Mouse (Mus musculus) heart, adult 18-20 months (tissue): ENCODE results near the gene Shf. TPM values are rescaled to one million over a fixed set of nuclear protein-coding genes. Genes with fewer than 3 reads are reported as not detected.
"Not testable (repeated sequence)": the region's sequence is repeated elsewhere in the genome, so short reads cannot be mapped to it uniquely, and the experiment has no call there.

Experiments
- DNase-seq, 2 experiments: peaks; one replicate each; pipeline ENCODE4 v3.0.0; 2021 to 2022; ENCODE audit warnings: mixed read lengths in 1 of 2
- long read RNA-seq, 2 experiments: library from polyadenylated mRNA; stranded (forward); transcript quantifications; one replicate each; pipeline ENCODE4 v2.0.0; 2021
- total RNA-seq, 2 experiments: library from RNA; stranded (reverse); gene quantifications; 2 replicates each; pipeline ENCODE4 v1.2.3; 2021

Gene Shf
- 1 to 10 TPM; 5.1 to 5.3 TPM for total RNA-seq
- long read RNA-seq, experiment 1, partial matches to known transcripts = 0 of 1 reads
- long read RNA-seq, experiment 1, other reads (novel, unspliced or antisense) = 1 of 1 reads
- long read RNA-seq, experiment 2, partial matches to known transcripts = 0 of 1 reads
- long read RNA-seq, experiment 2, other reads (novel, unspliced or antisense) = 1 of 1 reads

GRCm38 (mm10) chr2:122368995-122369739 is at the start of gene Shf:
Gene Shf, minus strand, starts transcription at chr2:122369162.
- DNase-seq = peak; percentile 90 to 92

- peak; percentile 3 to 12 for DNase-seq
Observed at GRCm38 (mm10) chr2:122408928-122409327, 40.0 kb upstream of the Shf start.

DNA sequence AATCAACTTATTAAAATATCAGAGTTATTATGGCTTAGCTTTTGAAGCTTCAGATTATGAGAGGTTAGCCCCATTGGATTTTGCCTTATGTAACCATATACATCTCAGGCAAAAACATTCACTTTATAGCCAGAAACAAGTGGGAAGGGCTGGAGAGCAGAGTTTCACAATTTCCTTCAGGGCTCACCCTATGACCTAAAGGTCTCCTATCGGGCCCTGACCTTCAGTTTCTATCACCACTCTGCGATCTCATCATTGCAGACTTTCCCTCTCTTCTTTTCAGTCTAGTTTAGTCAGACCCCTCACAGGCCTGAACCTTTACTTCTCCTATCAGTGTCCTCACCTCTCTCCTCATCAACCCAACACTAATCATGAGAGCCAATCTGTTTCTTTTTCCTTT is 38.6 kb upstream of the Shf start:
- no peak for DNase-seq

DNA sequence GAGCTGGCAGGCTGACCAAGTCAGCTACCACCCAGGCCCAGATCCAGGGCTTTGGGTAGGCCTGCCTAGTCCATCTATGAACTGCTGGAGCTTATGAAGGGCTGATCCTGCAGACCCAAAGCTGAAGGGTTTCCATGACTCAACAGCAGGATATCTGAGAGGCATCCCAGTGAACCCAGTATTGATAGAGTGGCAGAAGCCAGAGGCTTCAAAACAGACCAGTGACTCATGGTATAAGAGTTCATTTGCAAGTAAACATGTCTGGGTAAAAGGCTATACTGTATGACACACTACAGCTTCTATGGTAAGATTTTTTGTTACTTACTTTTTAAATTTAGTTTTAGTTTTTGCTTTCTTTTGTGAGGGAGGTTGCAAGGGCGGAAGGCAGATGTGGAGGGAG is 27.2 kb upstream of the Shf start:
- no peak for DNase-seq

DNA sequence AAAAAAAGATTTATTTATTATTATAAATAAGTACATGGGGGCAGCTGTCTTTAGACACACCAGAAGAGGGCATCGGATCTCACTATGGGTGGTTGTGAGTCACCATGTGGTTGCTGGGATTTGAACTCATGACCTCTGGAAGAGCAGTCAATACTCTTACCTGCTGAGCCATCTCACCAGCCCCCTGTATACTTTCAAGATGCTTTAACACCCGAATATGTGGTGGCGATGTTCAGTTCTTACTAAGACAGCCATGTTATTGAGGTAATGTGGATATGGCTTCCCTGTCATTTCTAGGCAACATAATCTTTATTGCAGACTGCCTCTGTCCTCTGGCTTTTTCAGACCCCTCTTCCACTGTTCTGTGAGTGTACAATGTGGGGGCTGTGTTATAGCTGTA is 18.2 kb upstream of the Shf start:
- DNase-seq = not testable (repeated sequence)

DNA sequence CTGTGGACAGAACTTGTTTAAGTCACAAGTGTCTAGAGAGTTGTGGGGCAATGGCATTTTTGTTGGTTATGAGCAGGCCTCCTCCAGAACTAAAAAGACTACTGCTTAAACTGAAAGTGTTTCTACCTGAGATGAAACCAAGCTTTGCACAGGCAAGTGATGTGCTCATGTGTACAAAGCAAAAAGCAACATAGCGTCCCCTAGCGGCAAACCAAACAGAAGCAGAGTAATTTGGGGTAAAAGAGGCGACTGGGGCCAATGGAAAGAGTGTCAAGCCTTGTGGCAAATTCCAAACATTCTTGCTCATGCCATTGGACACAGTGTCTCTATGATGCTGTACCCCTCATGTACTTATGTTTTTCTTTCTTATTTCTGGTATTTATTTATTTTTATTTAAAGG is 16.1 kb upstream of the Shf start:
- no peak for DNase-seq

- DNase-seq = no peak
Observed at GRCm38 (mm10) chr2:122382121-122382520, 13.2 kb upstream of the Shf start.

GRCm38 (mm10) chr2:122381329-122382103 is 12.6 kb upstream of the Shf start:
- peak; percentile 47 to 85 for DNase-seq

- DNase-seq = peak; percentile 76 to 85
Observed at GRCm38 (mm10) chr2:122380768-122381311, 11.9 kb upstream of the Shf start.

DNA sequence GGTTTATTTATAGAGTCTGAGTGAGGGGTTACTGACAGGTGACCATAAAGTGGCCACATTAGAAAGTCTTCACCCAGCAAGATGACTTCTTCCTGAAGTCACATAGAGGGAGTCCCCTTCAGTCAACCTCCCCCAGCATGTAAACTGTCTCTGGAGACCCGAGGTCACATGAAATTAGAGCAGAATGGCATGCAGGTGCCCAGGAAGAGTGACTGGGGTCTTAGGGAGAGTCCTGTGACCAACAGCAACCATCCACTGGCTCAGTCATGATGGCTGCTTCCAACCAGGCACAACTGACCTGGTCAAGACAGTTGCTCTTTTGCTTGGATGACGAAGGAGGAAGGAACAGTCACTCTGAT is 10.3 kb upstream of the Shf start:
- DNase-seq = no peak

- peak; percentile 54 to 69 for DNase-seq
Observed at GRCm38 (mm10) chr2:122378421-122379291, 9.7 kb upstream of the Shf start.

DNA sequence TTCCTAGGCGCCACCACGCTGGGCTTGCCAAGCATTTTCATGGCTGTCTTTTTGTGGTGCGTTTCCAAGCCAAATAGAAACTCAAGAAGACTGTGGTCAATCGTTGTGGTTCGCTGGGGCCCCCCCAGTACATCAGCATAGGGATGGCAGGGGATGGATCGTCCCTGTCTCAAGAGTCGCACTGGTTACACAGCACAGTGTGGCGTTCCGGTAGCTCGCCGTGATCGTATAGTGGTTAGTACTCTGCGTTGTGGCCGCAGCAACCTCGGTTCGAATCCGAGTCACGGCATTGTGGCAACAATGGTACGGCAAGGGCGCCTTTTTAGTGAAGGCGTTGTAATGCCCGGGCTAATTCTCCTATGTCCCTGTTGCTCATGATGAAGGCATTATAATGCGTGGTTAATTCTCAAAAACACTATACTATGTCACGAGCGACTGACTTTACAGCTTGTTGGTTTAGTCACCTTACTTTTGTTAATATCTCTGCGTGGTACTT is 8.8 kb upstream of the Shf start:
- DNase-seq = peak; percentile 84 to 88

- peak; percentile 96 to 99 for DNase-seq
Observed at GRCm38 (mm10) chr2:122377215-122377674, 8.3 kb upstream of the Shf start.

DNA sequence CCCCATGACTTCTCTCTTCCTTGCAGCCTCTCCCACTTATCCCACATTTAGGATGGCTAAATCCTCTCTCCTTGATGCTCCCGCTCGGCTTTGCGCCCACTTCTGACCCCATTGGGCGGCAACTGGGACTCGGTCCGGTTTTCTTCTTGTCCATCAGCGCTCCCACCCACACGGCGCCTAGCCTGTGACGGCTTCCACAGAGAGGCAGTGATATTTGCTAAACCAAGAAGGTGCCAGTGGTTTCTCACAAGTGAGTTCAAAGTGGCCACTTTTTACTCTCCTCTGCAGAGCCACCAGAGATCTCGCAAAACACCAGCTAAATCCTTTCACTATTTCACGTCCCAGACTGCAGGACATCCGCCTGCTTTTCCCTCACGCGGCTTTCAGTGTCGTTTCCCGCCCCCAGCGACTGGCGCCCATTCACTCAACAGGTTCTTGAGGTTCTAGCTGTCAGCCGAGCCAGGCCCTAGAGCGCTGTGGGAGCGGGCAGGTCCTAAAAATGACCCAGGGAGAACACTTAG is 7.1 kb upstream of the Shf start:
- DNase-seq = peak; percentile 64 to 77

DNA sequence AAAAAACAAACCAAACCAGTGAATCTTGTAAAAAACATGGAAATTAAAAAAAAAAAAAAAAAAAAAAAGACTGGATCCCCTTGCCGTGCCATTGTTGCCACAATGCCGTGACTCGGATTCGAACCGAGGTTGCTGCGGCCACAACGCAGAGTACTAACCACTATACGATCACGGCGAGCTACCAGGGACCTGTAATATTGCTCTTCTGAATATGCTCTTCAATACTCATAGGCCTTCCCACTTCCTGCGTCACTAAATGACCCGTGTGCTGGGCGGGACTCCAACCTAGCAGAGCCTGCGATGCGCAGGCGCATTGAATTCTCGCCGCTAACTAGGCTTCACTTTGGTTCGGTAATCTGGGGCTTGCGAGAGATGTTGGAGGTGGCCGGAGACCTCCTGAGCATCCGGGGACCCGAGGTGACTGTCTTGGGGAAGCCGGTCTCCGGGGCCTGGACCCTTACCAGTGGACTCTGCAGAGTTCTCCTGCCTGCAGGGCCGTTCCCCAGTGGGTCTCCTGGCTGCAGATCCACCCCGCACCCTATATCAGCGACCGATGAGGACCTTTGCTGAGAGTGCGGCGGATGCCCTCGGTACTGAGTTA is 6.5 kb upstream of the Shf start:
- peak; percentile 97 to 99 for DNase-seq

DNA sequence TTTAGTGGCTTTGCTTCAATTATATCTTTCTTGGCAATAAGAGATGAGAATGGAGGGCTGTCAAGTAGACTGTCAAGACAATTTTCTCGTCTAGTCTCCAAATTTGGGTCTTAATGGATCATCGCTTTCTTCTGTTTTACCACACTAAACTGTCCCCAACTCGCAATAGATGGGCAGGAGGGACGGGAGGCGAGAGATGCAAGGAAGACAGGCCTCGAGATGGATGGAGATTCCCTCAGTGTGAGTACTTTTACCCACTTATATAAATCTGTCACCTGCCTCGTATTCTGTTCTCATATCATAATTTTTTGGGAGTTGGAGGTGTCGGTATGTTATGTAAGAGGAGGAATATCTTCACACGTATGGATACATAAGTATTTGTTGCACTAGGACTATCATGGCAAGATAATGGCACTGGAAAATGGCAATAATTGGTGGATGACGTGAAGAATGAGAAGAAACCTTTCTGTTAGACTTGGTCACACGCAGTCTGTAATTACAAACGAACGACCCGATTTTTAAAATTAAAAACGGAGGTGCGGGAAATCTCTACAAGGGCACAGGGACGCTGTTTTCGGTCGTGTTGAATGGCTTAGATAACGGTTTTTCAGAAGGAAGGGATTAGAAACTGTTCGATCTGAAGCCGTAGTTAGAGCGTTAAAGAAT is 5.8 kb upstream of the Shf start:
- DNase-seq = peak in 1 of 2 experiments; percentile 34

DNA sequence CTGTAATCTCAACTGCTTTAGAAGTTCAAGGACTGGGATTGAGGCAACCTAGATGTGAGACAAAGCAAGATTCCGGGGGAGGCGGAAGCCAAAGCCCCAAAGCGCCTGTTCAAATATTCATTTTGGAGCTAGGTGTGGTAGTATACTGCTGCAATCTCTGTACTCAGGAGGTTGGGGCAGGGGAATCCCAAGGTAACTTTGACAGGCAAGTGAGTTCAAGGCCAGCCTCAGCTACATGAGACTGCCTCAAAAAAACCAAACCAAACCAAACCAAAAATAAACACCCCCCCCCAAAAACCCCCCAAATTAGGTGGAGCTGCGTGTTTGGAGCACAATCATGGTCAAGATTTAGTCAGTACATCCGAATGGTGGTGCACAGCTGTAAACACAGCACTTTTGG is 5.0 kb upstream of the Shf start:
- no peak for DNase-seq

DNA sequence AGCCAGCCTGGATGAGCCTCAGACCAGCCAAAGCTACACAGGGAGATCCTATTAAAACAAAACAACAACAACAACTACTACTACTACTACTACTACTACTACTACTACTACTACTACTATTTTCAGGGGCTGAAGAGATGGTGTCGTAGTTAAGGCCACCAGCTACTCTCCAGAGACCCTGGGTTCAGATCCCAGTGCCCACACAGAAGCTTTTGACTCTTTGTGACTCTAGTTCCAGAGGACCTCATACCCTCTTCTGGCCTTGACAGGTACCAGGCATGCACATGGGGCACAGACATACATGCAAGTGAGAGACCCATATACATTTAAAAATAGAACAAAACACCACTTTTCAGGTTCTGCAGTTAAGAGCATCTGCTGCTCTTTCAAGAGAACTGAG is 3.6 kb upstream of the Shf start:
- DNase-seq = no peak

GRCm38 (mm10) chr2:122372067-122372466 is 3.1 kb upstream of the Shf start:
- DNase-seq = no peak

GRCm38 (mm10) chr2:122370101-122370750 is 1.3 kb upstream of the Shf start:
- no peak for DNase-seq
